Mouse (Mus musculus): ENCODE results near the gene Gm5640. TPM values are rescaled to one million over a fixed set of nuclear protein-coding genes. Genes with fewer than 3 reads are reported as not detected.
"Not testable (repeated sequence)": the region's sequence is repeated elsewhere in the genome, so short reads cannot be mapped to it uniquely, and the experiment has no call there.

The Gm5640 gene
- not detected in 2 replicates for polyA plus RNA-seq (2016; fragmentation: Nextera tagmentation; extraction: Ambion mirVana)

GRCm38 (mm10) chrX:74645466-74646323, at the start of gene Gm5640:
Gm5640 (minus strand) TSS chrX:74645635.
- not testable (repeated sequence) for H3K4me1 ChIP-seq; H3K27me3 ChIP-seq (ENCODE audit: poor library complexity, severe bottlenecking); H3K27ac ChIP-seq; H3K9me3 ChIP-seq; H3K4me3 ChIP-seq; H3K36me3 ChIP-seq (replicated peaks); DNase-seq (ENCODE audit: extremely low spot score, low spot score)
- 70% methylated on average over 2 of the region's 5 CpGs for WGBS

- not testable (repeated sequence) for H3K27ac ChIP-seq; H3K27me3 ChIP-seq (ENCODE audit: poor library complexity, severe bottlenecking); DNase-seq (ENCODE audit: extremely low spot score, low spot score); H3K4me1 ChIP-seq; H3K4me3 ChIP-seq; H3K36me3 ChIP-seq (replicated peaks); H3K9me3 ChIP-seq
- WGBS: no CpG with 5 or more reads among the region's 1 CpGs
These were observed 958 bp upstream of the Gm5640 start for GRCm38 (mm10) chrX:74646393-74646792.

GRCm38 (mm10) chrX:74592379-74592778, 53.1 kb downstream of the Gm5640 start, which contains the start of gene Olfr1325:
Olfr1325 (plus strand) TSS chrX:74592679.
- H3K27me3 ChIP-seq (ENCODE audit: poor library complexity, severe bottlenecking): no peaks in the 10 kb centered on the region
- WGBS: 83% methylated on average over 2 of the region's 2 CpGs
- H3K4me1 ChIP-seq: no peaks in the 10 kb centered on the region
- H3K36me3 ChIP-seq (replicated peaks): no peaks in the 10 kb centered on the region
- H3K4me3 ChIP-seq: no peak within 1 kb of the TSS
- DNase-seq (ENCODE audit: extremely low spot score, low spot score): no peak
- H3K9me3 ChIP-seq: no peaks in the 10 kb centered on the region
- no peak within 1 kb of the TSS for H3K27ac ChIP-seq

Other genes with a start within 250 kb of the Gm5640 start
- 53.5 and 55.3 TPM in 2 replicates for gene G6pdx, start 216.4 kb downstream of the Gm5640 start, polyA plus RNA-seq (2016; fragmentation: Nextera tagmentation; extraction: Ambion mirVana)
- not detected in 2 replicates for gene Gm6880, start 164.2 kb downstream of the Gm5640 start, polyA plus RNA-seq (2016; fragmentation: Nextera tagmentation; extraction: Ambion mirVana)
- not detected in 2 replicates for gene Olfr1326-ps1, start 70.7 kb downstream of the Gm5640 start, polyA plus RNA-seq (2016; fragmentation: Nextera tagmentation; extraction: Ambion mirVana)
- gene Olfr1325, start 53.0 kb downstream of the Gm5640 start, polyA plus RNA-seq (2016; fragmentation: Nextera tagmentation; extraction: Ambion mirVana): not detected in 2 replicates
- not detected in 2 replicates for gene Gm6890, start 95.3 kb upstream of the Gm5640 start, polyA plus RNA-seq (2016; fragmentation: Nextera tagmentation; extraction: Ambion mirVana)
- gene Gm5936, start 191.6 kb upstream of the Gm5640 start, polyA plus RNA-seq (2016; fragmentation: Nextera tagmentation; extraction: Ambion mirVana): not detected in 2 replicates